Mouse (Mus musculus): ENCODE results near the gene Wdr63. TPM values are rescaled to one million over a fixed set of nuclear protein-coding genes. Genes with fewer than 3 reads are reported as not detected.

The Wdr63 gene
- polyA plus RNA-seq, 1 experiment from 2014 or later = 0.48 TPM

DNA sequence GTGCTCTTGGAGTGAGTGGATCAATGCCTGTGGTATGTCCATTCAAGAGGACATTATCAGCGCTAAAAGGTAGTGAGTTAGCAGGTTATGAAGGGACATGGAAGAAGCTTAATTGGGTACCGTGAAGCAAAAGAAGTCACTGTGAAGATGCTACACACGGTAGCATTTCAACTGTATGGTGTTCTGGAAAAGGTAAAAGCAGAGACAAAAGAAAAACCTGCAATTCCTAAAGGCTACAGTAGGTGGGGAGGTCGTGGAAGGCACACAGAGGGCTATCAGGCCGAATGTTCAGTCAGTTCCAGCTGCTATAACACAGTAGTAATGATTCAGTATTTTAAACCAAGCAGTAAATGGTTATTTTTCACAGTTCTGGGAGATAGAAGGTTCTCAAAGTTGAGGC, 37.6 kb upstream of the Wdr63 start:
- DNase-seq (ENCODE audit: low spot score) = no peak
- H3K4me3 ChIP-seq = no peak overlapping the region
- peaks cover 17% of the 10 kb centered on the region for H3K4me1 ChIP-seq
- no peaks in the 10 kb centered on the region for H3K36me3 ChIP-seq
- no peaks in the 10 kb centered on the region for H3K9me3 ChIP-seq
- WGBS = 50% methylated on average over 5 of the region's 5 CpGs
- H3K27ac ChIP-seq = no peak overlapping the region
- H3K27me3 ChIP-seq (ENCODE audit: insufficient read depth, poor library complexity, severe bottlenecking) = peaks cover 20% of the 10 kb centered on the region

DNA sequence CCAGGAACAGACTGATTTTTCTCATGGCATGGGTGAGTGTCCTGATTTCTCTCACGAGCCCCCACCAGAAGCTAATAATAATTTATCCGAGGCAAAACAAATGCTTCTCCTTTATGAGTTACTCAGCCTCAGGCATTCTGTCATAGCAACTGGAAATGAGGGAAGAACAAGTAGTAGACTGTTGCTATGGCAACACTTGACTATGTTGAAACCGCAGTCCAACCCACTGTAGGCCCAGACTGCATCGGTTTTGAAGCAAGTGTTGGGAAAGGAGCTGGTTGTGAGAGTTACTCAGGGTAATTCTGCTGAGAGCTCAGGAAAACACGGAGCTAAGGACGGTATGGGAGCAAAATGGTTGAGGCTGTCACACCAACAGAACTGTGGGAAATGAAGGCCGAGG, 34.6 kb upstream of the Wdr63 start:
- no peaks in the 10 kb centered on the region for H3K9me3 ChIP-seq
- WGBS = 84% methylated on average over 7 of the region's 7 CpGs
- H3K36me3 ChIP-seq = no peaks in the 10 kb centered on the region
- 0 out of 2 replicates have a peak, but pooled peaks cover 3% of the 10 kb centered on the region for H3K4me1 ChIP-seq
- no peak overlapping the region for H3K27ac ChIP-seq
- no peak overlapping the region for H3K4me3 ChIP-seq
- H3K27me3 ChIP-seq (ENCODE audit: insufficient read depth, poor library complexity, severe bottlenecking) = no peaks in the 10 kb centered on the region
- no peak for DNase-seq (ENCODE audit: low spot score)

DNA sequence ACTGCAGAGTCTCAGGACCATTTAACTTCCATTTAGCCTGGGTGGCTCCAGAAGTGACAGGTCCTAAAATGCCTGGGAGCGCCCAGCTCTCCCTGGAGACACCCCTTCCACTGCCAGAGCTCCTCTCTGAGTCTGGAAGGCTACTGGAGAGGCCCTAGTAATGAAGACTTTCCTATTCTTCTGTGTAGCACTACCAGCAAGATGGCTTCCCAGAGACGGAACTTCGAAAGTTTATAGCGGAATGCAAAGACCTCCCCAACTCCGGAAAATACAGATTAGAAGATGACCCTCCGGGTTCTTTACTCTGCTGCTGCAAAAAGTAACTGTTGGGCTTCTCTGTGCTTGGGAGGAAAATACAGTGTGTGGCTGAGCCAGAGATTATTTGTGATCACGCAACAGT, 32.3 kb upstream of the Wdr63 start:
- H3K27me3 ChIP-seq (ENCODE audit: insufficient read depth, poor library complexity, severe bottlenecking) = no peaks in the 10 kb centered on the region
- no peaks in the 10 kb centered on the region for H3K36me3 ChIP-seq
- no peak overlapping the region for H3K27ac ChIP-seq
- no peaks in the 10 kb centered on the region for H3K9me3 ChIP-seq
- H3K4me1 ChIP-seq = 0 out of 2 replicates have a peak, but pooled peaks cover 3% of the 10 kb centered on the region
- no peak overlapping the region for H3K4me3 ChIP-seq
- DNase-seq (ENCODE audit: low spot score) = no peak
- 84% methylated on average over 7 of the region's 7 CpGs for WGBS

DNA sequence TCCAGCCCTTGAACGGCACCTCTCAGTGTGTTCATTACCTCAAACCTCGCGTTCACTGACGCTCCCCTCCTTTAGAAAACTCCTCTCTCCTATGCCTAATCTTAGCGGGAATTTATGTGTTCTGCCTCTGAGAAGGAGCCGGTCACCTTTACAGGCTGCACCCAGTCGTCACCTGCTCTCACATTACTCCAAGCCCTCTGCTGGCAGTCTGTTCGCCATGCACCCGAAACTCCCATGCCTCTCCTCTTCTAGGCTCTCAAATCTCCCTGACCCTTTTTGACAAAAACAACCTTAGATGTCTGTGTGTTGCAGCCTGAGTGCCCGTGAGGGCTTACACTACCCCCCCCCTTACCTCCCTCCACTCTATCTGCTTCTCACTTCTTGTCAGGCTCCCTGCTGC, 28.5 kb upstream of the Wdr63 start:
- 18% methylated on average over 10 of the region's 10 CpGs for WGBS
- Histone ChIP-seq H3K4me1 (no peaks in the 10 kb centered on the region), H3K27ac (no peak overlapping the region), H3K36me3 (no peaks in the 10 kb centered on the region), H3K4me3 (no peak overlapping the region), H3K9me3 (no peaks in the 10 kb centered on the region), H3K27me3 (ENCODE audit: insufficient read depth, poor library complexity, severe bottlenecking) (no peaks in the 10 kb centered on the region)
- DNase-seq (ENCODE audit: low spot score) = no peak

DNA sequence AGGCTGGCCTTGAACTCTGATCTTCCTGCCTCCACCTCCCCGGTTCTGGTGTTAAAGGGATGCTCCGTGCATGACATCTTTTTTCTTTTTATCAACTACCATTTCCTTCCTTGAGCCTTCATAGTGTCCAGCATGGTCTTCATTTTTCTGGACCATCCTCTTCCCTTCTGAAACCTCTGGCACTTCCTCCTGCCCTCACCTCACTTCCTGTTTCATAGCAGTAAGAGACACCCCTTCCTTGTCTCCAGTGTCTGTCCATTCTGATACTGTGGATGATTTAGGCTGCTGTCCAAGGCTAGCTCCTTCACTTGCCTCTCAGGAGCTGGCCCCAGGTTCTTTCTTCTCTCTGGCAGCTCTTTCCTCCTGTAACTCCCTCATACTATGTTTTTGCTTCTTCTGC, 27.5 kb upstream of the Wdr63 start:
- WGBS = 87% methylated on average over 2 of the region's 2 CpGs
- Histone ChIP-seq H3K4me1 (no peaks in the 10 kb centered on the region), H3K27me3 (ENCODE audit: insufficient read depth, poor library complexity, severe bottlenecking) (no peaks in the 10 kb centered on the region), H3K27ac (no peak overlapping the region), H3K9me3 (no peaks in the 10 kb centered on the region), H3K4me3 (no peak overlapping the region), H3K36me3 (no peaks in the 10 kb centered on the region)
- no peak for DNase-seq (ENCODE audit: low spot score)

DNA sequence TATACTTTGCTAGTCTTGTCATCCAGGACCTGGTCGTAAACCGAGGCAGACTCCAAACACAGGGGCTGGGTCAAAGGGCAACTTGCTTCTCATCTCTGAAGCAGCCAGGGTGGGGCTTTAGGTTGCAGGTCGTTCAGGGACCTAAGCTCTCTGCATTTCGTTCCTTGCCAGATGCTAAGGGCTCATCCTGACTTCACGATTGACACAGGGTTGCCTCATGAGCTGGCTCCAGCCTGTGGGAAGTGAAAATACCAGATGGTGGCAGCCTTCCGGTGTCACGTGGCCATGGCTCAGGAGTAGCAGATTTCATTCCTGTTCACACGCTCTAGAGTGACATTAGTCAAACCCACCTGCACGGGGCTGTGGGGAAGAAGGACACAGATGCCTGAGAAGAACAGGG, 26.9 kb upstream of the Wdr63 start:
- Histone ChIP-seq H3K27ac (no peak overlapping the region), H3K4me1 (no peaks in the 10 kb centered on the region), H3K9me3 (no peaks in the 10 kb centered on the region), H3K36me3 (no peaks in the 10 kb centered on the region), H3K27me3 (ENCODE audit: insufficient read depth, poor library complexity, severe bottlenecking) (no peaks in the 10 kb centered on the region), H3K4me3 (no peak overlapping the region)
- DNase-seq (ENCODE audit: low spot score) = no peak
- 72% methylated on average over 9 of the region's 9 CpGs for WGBS

DNA sequence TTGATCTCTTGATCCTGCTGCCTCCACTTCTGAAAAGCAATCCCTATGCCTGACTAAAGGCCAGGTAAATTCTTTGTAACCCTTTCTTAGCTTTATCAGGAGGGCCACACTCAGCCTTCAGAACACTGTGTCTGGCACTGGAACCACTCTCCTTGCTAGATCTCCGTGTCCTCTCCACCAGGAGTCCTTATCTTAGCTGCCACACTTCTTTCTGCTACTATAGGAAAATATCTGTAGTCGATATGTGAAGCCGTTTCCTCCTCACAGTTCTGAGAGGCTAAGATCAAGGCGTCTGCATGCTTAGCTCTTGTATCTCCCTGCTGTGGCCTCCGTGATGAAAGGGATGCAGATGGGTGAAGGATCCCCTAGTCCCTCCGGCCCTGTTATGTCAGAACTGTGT, 19.3 kb upstream of the Wdr63 start:
- Histone ChIP-seq H3K4me1 (no peaks in the 10 kb centered on the region), H3K9me3 (no peaks in the 10 kb centered on the region), H3K36me3 (no peaks in the 10 kb centered on the region), H3K27ac (no peak overlapping the region), H3K27me3 (ENCODE audit: insufficient read depth, poor library complexity, severe bottlenecking) (no peaks in the 10 kb centered on the region), H3K4me3 (no peak overlapping the region)
- no peak for DNase-seq (ENCODE audit: low spot score)
- WGBS = 31% methylated on average over 6 of the region's 6 CpGs

DNA sequence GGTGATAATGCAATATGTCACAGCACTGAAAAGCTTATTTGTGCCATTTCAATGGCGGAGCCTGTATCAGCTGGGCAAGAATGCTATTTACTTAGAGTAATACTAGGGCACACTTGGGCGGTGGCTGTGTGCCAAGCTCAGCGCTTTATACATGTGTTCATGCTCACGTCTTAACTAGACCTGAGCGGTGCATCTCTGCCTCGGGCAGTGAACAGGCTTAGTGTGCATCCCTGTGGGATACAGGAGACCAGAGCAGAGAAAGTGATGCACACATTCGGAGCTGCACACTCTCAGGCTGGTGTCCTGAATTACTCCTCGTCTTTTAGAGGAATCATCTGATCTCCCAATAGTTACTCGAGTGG, 15.5 kb upstream of the Wdr63 start:
- H3K27ac ChIP-seq = no peak overlapping the region
- WGBS = 85% methylated on average over 9 of the region's 9 CpGs
- no peak for DNase-seq (ENCODE audit: low spot score)
- H3K36me3 ChIP-seq = no peaks in the 10 kb centered on the region
- peaks cover 8% of the 10 kb centered on the region; the same call in 1 of the 2 replicates for H3K4me1 ChIP-seq
- no peaks in the 10 kb centered on the region for H3K9me3 ChIP-seq
- peaks cover 18% of the 10 kb centered on the region for H3K27me3 ChIP-seq (ENCODE audit: insufficient read depth, poor library complexity, severe bottlenecking)
- no peak overlapping the region for H3K4me3 ChIP-seq

DNA sequence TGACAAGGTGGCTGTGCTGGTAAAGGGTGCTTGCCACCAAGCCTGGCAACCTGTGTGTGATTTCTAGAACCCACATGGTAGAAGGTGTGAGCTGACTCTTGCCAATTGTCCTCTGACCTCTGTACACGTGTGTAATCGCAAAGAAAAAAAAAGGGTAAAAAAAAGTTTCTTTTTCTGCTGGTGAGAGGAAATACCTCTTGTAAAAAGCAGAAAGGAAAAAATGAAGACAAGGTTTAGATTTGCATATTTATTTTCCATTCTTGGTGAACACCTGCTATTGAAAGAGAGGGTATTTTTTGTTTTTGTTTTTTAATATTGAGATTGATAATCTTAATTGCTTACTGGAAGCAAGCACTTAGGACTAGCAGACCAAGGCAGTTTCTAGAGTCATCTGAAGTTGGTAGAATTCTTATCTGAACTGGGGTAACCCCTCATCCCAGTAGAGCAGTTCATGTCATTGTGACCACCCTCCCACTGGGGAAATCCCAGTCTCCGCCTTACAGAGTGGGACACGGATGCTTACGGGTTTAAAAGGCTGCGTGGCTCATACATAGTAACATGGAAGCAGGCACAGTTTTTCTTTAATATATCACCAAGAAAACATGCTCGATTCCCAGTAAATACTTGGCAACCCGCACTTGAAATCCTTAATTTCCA, 15.0 kb upstream of the Wdr63 start:
- H3K27me3 ChIP-seq (ENCODE audit: insufficient read depth, poor library complexity, severe bottlenecking) = peaks cover 23% of the 10 kb centered on the region
- H3K4me3 ChIP-seq = no peak overlapping the region
- no peak overlapping the region for H3K27ac ChIP-seq
- no peaks in the 10 kb centered on the region for H3K9me3 ChIP-seq
- H3K4me1 ChIP-seq = peaks cover 10% of the 10 kb centered on the region
- WGBS = 84% methylated on average over 8 of the region's 8 CpGs
- DNase-seq (ENCODE audit: low spot score) = no peak
- H3K36me3 ChIP-seq = no peaks in the 10 kb centered on the region

DNA sequence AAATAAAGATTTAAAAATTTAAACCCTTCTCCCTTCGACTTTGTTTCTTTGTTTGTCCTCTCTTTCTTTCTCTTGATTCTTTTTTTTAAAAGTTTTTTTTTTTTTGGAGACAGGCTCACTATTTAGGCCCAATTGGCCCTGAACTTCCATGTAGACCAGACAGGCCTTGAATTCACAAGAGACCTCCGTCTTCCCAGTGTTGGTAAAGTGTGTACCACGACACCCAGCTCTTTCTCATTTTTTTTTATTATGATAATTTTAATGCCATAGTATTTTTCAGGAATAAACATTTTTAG, 14.1 kb upstream of the Wdr63 start:
- Histone ChIP-seq H3K27me3 (ENCODE audit: insufficient read depth, poor library complexity, severe bottlenecking) (peaks cover 31% of the 10 kb centered on the region), H3K36me3 (no peaks in the 10 kb centered on the region), H3K4me3 (peak overlapping the region; percentile 57), H3K4me1 (peaks cover 19% of the 10 kb centered on the region), H3K9me3 (no peaks in the 10 kb centered on the region), H3K27ac (peak overlapping the region; percentile 85; the same call in 1 of the 2 replicates)
- 49% methylated on average over 3 of the region's 3 CpGs for WGBS
- DNase-seq (ENCODE audit: low spot score) = no peak

DNA sequence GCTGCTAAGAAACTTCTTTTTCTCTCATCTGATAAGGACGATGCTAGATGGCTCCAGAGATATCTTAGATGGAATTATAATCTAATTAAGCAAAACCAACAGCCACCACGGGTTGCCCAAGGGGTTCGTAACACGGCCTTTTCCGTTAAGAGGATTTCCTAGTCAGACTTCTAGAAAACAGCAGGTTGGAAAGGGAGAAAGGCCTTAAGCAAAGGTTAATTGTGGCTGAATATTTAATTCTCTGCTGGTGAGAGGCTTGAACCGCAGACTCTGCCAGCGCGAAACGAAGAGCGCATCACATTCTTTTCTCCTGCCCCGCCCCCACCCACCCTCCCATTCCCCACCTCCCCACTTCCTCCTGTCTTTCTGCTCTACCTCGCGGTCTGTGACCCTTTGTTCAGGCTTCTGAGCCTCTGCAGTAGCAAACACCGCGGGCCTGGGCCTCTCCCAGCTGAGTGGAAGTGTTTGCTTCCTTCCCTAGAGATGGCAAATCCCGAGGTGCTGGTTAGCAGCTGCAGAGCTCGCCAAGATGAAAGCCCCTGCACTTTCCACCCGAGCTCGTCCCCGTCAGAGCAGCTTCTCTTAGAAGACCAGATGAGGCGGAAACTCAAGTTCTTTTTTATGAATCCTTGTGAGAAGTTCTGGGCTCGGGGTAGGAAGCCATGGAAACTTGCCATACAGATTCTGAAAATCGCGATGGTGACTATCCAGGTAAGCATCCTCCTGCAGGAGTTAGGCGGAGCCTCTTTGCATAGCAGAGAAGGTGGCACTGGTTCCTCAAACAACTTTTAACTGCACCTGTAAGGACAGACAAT, 13.6 kb upstream of the Wdr63 start:
- Histone ChIP-seq H3K27ac (peak overlapping the region; percentile 85), H3K36me3 (no peaks in the 10 kb centered on the region), H3K4me3 (peak overlapping the region; percentile 57), H3K9me3 (no peaks in the 10 kb centered on the region), H3K27me3 (ENCODE audit: insufficient read depth, poor library complexity, severe bottlenecking) (peaks cover 37% of the 10 kb centered on the region), H3K4me1 (peaks cover 22% of the 10 kb centered on the region)
- whole genome bisulfite sequencing = 7% methylated on average over 25 of the region's 25 CpGs
- no peak for DNase-seq (ENCODE audit: low spot score)

DNA sequence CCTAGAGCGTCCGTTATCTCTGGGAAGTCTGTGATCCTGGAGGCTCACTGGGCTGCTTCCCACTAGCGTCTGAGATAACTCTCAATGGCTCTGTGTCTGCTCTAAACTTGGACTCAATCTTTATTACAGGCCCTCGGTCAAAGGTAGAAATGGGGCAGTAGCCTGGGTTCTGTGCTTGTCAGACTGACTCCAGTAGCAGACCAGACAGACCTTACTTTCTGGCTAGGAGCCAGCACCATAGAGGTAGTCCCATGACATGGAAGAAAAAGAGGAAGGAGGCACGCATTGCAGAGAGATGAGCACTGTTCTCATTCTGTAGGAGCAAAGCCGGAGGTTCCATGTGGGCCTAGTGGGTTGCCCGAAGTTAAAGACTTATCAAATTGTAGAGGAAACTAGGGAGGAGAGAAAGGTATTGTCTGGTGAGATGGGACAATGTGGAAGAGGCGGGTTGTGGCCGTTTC, 10.1 kb upstream of the Wdr63 start:
- 43% methylated on average over 9 of the region's 9 CpGs for WGBS
- Histone ChIP-seq H3K27ac (no peak overlapping the region), H3K4me1 (peaks cover 25% of the 10 kb centered on the region), H3K27me3 (ENCODE audit: insufficient read depth, poor library complexity, severe bottlenecking) (peaks cover 48% of the 10 kb centered on the region), H3K4me3 (peak overlapping the region; percentile 52; the same call in 1 of the 2 replicates), H3K9me3 (no peaks in the 10 kb centered on the region), H3K36me3 (no peaks in the 10 kb centered on the region)
- no peak for DNase-seq (ENCODE audit: low spot score)

DNA sequence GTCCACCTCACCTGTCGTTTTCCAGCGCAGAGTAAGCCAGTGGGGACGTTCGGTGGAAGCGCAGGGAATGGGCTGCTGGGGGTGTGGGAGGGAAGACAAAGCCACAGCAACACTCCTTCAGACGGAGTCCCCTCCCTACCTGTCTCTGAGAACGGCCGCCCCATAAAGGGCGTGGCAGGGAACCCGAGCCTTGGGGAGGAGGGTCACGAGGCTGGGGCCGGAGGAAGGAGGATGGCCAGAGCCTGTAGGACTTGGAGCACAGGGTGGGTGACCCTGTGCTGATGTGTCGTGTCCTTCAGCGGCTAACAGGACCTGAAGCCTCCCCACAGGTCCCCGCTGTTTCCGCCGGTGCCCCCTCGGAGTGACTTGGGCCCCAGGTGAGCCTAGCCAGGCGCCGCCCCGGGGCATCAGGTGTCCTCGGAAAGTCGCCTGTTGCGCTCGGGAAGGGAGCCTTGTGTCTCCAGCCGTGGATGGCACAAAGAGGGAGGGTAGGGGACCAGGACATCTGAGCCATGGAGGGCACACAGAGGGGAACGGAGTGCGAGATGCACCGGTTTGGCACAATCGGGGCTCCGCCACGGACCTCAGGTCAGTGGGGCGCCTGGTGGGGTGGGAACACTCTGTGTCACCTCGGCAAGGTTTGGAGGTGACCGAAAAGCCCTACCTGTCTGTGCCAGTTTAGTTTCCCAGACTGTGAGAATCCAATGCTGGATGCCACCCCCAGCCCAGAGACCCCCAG, 9.5 kb upstream of the Wdr63 start, which contains the start of gene Mcoln3:
Gene Mcoln3 (plus strand): TSS at position 193 of the 739 bp plus-strand sequence.
- no peak within 1 kb of the TSS for H3K27ac ChIP-seq
- peaks cover 25% of the 10 kb centered on the region for H3K4me1 ChIP-seq
- DNase-seq (ENCODE audit: low spot score) = no peak
- H3K4me3 ChIP-seq = peak within 1 kb of the TSS; percentile 52
- WGBS = 7% methylated on average over 35 of the region's 35 CpGs
- peaks cover 54% of the 10 kb centered on the region for H3K27me3 ChIP-seq (ENCODE audit: insufficient read depth, poor library complexity, severe bottlenecking)
- no peaks in the 10 kb centered on the region for H3K9me3 ChIP-seq
- no peaks in the 10 kb centered on the region for H3K36me3 ChIP-seq

Measured in heart, embryonic 10.5 days (tissue).